Mouse (Mus musculus): ENCODE measurements around the gene Wdr35.
"Not testable (repeated sequence)": the region's sequence is repeated elsewhere in the genome, so short reads cannot be mapped to it uniquely, and the experiment has no call there.

Wdr35 gene

GRCm38 (mm10) chr12:9007146-9007545 lies 33.5 kb downstream of the Wdr35 start:
- DNase-seq (ENCODE audit: low read depth, low spot score), result no peak

- no peak for DNase-seq (ENCODE audit: low read depth, low spot score)
These were observed 34.1 kb downstream of the Wdr35 start for GRCm38 (mm10) chr12:9007811-9008210.

- no peak for DNase-seq (ENCODE audit: low read depth, low spot score)
These were observed 36.6 kb downstream of the Wdr35 start for GRCm38 (mm10) chr12:9010311-9010710.

GRCm38 (mm10) chr12:9016376-9016775 lies 42.7 kb downstream of the Wdr35 start:
- DNase-seq (ENCODE audit: low read depth, low spot score), result no peak

GRCm38 (mm10) chr12:9020431-9020830 lies 46.7 kb downstream of the Wdr35 start:
- DNase-seq (ENCODE audit: low read depth, low spot score), result no peak

GRCm38 (mm10) chr12:9020986-9021385 lies 47.3 kb downstream of the Wdr35 start:
- DNase-seq (ENCODE audit: low read depth, low spot score), result no peak

- no peak for DNase-seq (ENCODE audit: low read depth, low spot score)
These were observed 49.3 kb downstream of the Wdr35 start for GRCm38 (mm10) chr12:9023031-9023430.

GRCm38 (mm10) chr12:9024071-9024470 lies 50.4 kb downstream of the Wdr35 start:
- DNase-seq (ENCODE audit: low read depth, low spot score), result no peak

- no peak for DNase-seq (ENCODE audit: low read depth, low spot score)
These were observed 51.0 kb downstream of the Wdr35 start for GRCm38 (mm10) chr12:9024736-9025135.

- DNase-seq (ENCODE audit: low read depth, low spot score), result no peak
These were observed 53.2 kb downstream of the Wdr35 start for GRCm38 (mm10) chr12:9026843-9027242.

- DNase-seq (ENCODE audit: low read depth, low spot score), result not testable (repeated sequence)
These were observed 55.1 kb downstream of the Wdr35 start for GRCm38 (mm10) chr12:9028816-9029215.

- no peak for DNase-seq (ENCODE audit: low read depth, low spot score)
These were observed 55.8 kb downstream of the Wdr35 start for GRCm38 (mm10) chr12:9029506-9029887.

- DNase-seq (ENCODE audit: low read depth, low spot score), result peak; percentile 94
These were observed 56.4 kb downstream of the Wdr35 start, which contains the start of gene Ttc32 for GRCm38 (mm10) chr12:9029888-9030723. Gene Ttc32 (plus strand): TSS chr12:9029997.

GRCm38 (mm10) chr12:9031166-9031565 lies 57.5 kb downstream of the Wdr35 start:
- no peak for DNase-seq (ENCODE audit: low read depth, low spot score)

- no peak for DNase-seq (ENCODE audit: low read depth, low spot score)
These were observed 59.4 kb downstream of the Wdr35 start for GRCm38 (mm10) chr12:9033140-9033539.

GRCm38 (mm10) chr12:9036409-9036808 lies 62.7 kb downstream of the Wdr35 start:
- no peak for DNase-seq (ENCODE audit: low read depth, low spot score)

GRCm38 (mm10) chr12:9040177-9040576 lies 66.5 kb downstream of the Wdr35 start:
- DNase-seq (ENCODE audit: low read depth, low spot score), result no peak

- no peak for DNase-seq (ENCODE audit: low read depth, low spot score)
These were observed 67.0 kb downstream of the Wdr35 start for GRCm38 (mm10) chr12:9040686-9041085.

GRCm38 (mm10) chr12:9042316-9042715 lies 68.6 kb downstream of the Wdr35 start:
- DNase-seq (ENCODE audit: low read depth, low spot score), result no peak

- DNase-seq (ENCODE audit: low read depth, low spot score), result no peak
These were observed 69.1 kb downstream of the Wdr35 start for GRCm38 (mm10) chr12:9042759-9043158.

GRCm38 (mm10) chr12:9044666-9045065 lies 71.0 kb downstream of the Wdr35 start:
- DNase-seq (ENCODE audit: low read depth, low spot score), result no peak

GRCm38 (mm10) chr12:9046674-9047073 lies 73.0 kb downstream of the Wdr35 start:
- no peak for DNase-seq (ENCODE audit: low read depth, low spot score)

GRCm38 (mm10) chr12:9048090-9048489 lies 74.4 kb downstream of the Wdr35 start:
- DNase-seq (ENCODE audit: low read depth, low spot score), result no peak

- no peak for DNase-seq (ENCODE audit: low read depth, low spot score)
These were observed 77.1 kb downstream of the Wdr35 start for GRCm38 (mm10) chr12:9050824-9051223.
